Mouse (Mus musculus): Measurements from ENCODE around the gene Gm20388. TPM values are rescaled to one million over a fixed set of nuclear protein-coding genes. Genes with fewer than 3 reads are reported as not detected.

Gene Gm20388
- total RNA-seq, 2 experiments from 2014 or later: 8.8 TPM

GRCm38 (mm10) chr8:121602411-121602810 is 1691.8 kb downstream of the Gm20388 start:
- DNase-seq (ENCODE audit: extremely low spot score in 1 of 2, low spot score in 1 of 2): no peak

GRCm38 (mm10) chr8:121602860-121603259 is 1692.2 kb downstream of the Gm20388 start:
- peak in 1 of 2 experiments; percentile 69 for DNase-seq (ENCODE audit: extremely low spot score in 1 of 2, low spot score in 1 of 2)

- no peak for DNase-seq (ENCODE audit: extremely low spot score in 1 of 2, low spot score in 1 of 2)
These were observed 1693.2 kb downstream of the Gm20388 start for GRCm38 (mm10) chr8:121603801-121604200.

- DNase-seq (ENCODE audit: extremely low spot score in 1 of 2, low spot score in 1 of 2): no peak
These were observed 1697.0 kb downstream of the Gm20388 start for GRCm38 (mm10) chr8:121607661-121608060.

- no peak for DNase-seq (ENCODE audit: extremely low spot score in 1 of 2, low spot score in 1 of 2)
These were observed 1698.6 kb downstream of the Gm20388 start for GRCm38 (mm10) chr8:121609251-121609650.

GRCm38 (mm10) chr8:121609916-121610315 is 1699.3 kb downstream of the Gm20388 start:
- no peak for DNase-seq (ENCODE audit: extremely low spot score in 1 of 2, low spot score in 1 of 2)

- DNase-seq (ENCODE audit: extremely low spot score in 1 of 2, low spot score in 1 of 2): no peak
These were observed 1702.8 kb downstream of the Gm20388 start for GRCm38 (mm10) chr8:121613419-121613818.

- no peak for DNase-seq (ENCODE audit: extremely low spot score in 1 of 2, low spot score in 1 of 2)
These were observed 1708.9 kb downstream of the Gm20388 start for GRCm38 (mm10) chr8:121619401-121619995.

- peak in 1 of 2 experiments; percentile 33 for DNase-seq (ENCODE audit: extremely low spot score in 1 of 2, low spot score in 1 of 2)
These were observed 1710.3 kb downstream of the Gm20388 start for GRCm38 (mm10) chr8:121620801-121621516.

- DNase-seq (ENCODE audit: extremely low spot score in 1 of 2, low spot score in 1 of 2): no peak
These were observed 1711.2 kb downstream of the Gm20388 start for GRCm38 (mm10) chr8:121621879-121622278.

GRCm38 (mm10) chr8:121623043-121623442 is 1712.4 kb downstream of the Gm20388 start:
- DNase-seq (ENCODE audit: extremely low spot score in 1 of 2, low spot score in 1 of 2): no peak

- DNase-seq (ENCODE audit: extremely low spot score in 1 of 2, low spot score in 1 of 2): no peak
These were observed 1718.0 kb downstream of the Gm20388 start for GRCm38 (mm10) chr8:121628681-121629080.

- DNase-seq (ENCODE audit: extremely low spot score in 1 of 2, low spot score in 1 of 2): no peak
These were observed 1721.0 kb downstream of the Gm20388 start for GRCm38 (mm10) chr8:121631645-121632071.

GRCm38 (mm10) chr8:121632401-121632800 is 1721.8 kb downstream of the Gm20388 start:
- DNase-seq (ENCODE audit: extremely low spot score in 1 of 2, low spot score in 1 of 2): no peak

GRCm38 (mm10) chr8:121635534-121635933 is 1724.9 kb downstream of the Gm20388 start:
- DNase-seq (ENCODE audit: extremely low spot score in 1 of 2, low spot score in 1 of 2): no peak

GRCm38 (mm10) chr8:121636180-121636579 is 1725.5 kb downstream of the Gm20388 start:
- DNase-seq (ENCODE audit: extremely low spot score in 1 of 2, low spot score in 1 of 2): no peak

GRCm38 (mm10) chr8:121642804-121643203 is 1732.2 kb downstream of the Gm20388 start:
- no peak for DNase-seq (ENCODE audit: extremely low spot score in 1 of 2, low spot score in 1 of 2)

- DNase-seq (ENCODE audit: extremely low spot score in 1 of 2, low spot score in 1 of 2): no peak
These were observed 1732.7 kb downstream of the Gm20388 start for GRCm38 (mm10) chr8:121643384-121643783.

- no peak for DNase-seq (ENCODE audit: extremely low spot score in 1 of 2, low spot score in 1 of 2)
These were observed 1737.0 kb downstream of the Gm20388 start for GRCm38 (mm10) chr8:121647511-121648215.

GRCm38 (mm10) chr8:121648451-121648850 is 1737.8 kb downstream of the Gm20388 start:
- DNase-seq (ENCODE audit: extremely low spot score in 1 of 2, low spot score in 1 of 2): no peak

GRCm38 (mm10) chr8:121649423-121649822 is 1738.8 kb downstream of the Gm20388 start:
- no peak for DNase-seq (ENCODE audit: extremely low spot score in 1 of 2, low spot score in 1 of 2)
